Mouse (Mus musculus): Measurements from ENCODE around the gene Pih1d1. TPM values are rescaled to one million over a fixed set of nuclear protein-coding genes. Genes with fewer than 3 reads are reported as not detected.
A peak's percentile ranks its signal among the peaks of the same experiment; 100 is the strongest.
"Not testable (repeated sequence)": the region's sequence is repeated elsewhere in the genome, so short reads cannot be mapped to it uniquely, and the experiment has no call there.

Gene Pih1d1
- total RNA-seq, 4 experiments from 2014 or later: 58.4 to 73.0 (median 68.9) TPM

DNA sequence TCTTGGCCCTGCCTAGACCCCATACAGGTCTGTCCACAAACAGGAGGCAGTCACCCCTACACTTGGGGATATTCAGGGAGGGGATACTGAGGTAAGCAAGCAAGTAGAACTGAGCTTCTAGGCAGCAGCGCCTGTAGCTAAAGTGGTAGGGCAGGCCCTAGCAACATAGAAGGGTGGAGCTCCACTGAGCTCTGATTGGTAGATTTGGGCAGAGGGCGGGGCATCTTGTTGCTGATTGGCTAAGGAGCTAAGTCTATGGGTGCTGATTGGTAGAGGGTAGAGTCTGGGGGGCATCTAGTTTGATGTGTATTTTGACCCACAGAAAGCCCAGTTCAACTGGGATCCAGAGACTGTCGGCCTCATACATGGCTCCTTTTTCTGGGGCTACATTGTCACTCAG, 15.4 kb downstream of the Pih1d1 start:
- no peak for DNase-seq

DNA sequence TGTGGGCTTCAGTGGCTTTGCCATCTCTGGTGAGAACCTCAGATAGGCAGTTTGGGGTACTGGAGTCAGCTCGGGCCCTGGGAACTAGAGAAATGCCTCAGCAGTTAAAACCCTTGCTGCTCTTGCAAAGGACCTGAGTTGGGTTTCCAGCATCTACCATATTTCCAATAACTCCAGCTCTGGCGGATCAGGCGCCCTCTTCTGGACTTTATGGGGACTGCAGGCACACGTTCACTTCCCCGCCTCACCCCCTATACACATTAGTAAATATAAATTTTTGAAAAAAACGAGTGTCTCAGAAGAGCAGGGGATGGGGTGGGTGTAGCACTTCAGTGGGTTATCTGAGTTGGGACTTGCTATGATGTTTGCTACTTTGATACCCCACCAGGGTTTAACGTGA, 18.9 kb downstream of the Pih1d1 start:
- DNase-seq: no peak

- DNase-seq: not testable (repeated sequence)
Measured at GRCm38 (mm10) chr7:45173772-45174171, 19.7 kb downstream of the Pih1d1 start.

DNA sequence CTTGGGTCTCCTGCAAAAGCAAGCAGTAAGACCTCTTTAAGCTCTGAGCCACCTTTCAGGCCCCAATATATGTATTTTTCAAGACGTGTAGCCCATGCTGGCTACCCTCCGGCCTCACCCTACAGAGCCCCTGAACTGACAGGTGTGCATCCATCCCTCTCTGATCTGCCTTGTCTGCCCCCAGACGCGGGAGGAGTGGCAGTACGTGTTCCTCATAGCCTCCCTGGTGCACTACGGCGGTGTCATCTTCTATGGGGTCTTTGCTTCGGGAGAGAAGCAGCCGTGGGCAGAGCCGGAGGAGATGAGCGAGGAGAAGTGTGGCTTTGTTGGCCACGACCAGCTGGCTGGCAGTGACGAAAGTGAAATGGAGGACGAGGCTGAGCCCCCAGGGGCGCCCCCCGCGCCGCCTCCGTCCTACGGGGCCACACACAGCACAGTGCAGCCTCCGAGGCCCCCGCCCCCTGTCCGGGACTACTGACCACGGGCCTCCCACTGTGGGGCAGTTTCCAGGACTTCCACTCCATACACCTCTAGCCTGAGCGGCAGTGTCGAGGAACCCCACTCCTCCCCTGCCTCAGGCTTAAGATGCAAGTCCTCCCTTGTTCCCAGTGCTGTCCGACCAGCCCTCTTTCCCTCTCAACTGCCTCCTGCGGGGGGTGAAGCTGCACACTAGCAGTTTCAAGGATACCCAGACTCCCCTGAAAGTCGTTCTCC, 20.6 kb downstream of the Pih1d1 start:
- DNase-seq: no peak

- DNase-seq: no peak
Measured at GRCm38 (mm10) chr7:45175398-45175797, 21.3 kb downstream of the Pih1d1 start.

DNA sequence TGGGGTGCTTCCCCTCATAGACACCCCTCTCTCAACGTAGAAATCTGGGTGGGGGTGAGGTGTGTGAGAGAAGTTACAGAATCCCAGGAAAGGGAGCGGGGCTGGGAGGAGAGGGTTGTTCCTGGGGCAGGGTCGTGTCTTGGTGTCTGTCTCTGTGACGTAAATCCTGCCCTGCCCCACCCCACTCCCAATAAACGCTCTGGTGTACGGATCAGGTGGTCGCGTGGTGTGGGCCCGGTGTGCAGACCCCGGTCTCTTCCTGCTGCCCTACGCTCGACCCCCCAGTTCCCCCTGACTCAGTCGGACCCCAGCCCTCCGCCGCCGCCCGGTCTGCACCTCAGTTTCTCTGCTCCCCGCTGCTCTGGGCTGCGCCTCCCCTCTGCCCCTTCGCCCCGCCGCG, 21.8 kb downstream of the Pih1d1 start:
- no peak for DNase-seq

- no peak for DNase-seq
Measured at GRCm38 (mm10) chr7:45176356-45176755, 22.3 kb downstream of the Pih1d1 start.

GRCm38 (mm10) chr7:45178550-45178949, 24.4 kb downstream of the Pih1d1 start:
- no peak for DNase-seq

DNA sequence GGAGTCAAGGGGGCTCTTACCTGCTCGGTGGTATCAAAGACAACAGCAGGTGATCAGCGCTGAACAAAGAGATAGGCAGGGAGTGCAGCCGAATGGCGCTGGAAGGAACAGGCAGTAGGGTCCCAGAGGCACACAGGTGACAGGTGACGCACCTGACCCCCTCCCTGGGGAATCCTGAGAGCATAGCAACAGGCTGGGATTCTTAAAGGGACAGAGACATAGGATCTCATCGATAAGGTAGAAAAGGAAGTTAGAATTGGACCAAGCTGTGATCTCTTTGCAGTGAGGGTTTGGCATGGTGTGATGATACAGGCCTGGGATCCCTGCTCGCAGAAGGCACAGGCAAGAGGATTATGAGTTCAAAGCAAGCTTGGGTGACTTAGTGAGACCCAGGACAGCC, 25.4 kb downstream of the Pih1d1 start, which contains the start of gene Gfy:
Gfy (minus strand) TSS at position 101 of the 400 bp plus-strand sequence.
- DNase-seq: no peak

GRCm38 (mm10) chr7:45180896-45181477, 26.9 kb downstream of the Pih1d1 start, which contains the start of gene Pth2:
TSS of gene Pth2 (plus strand) at chr7:45180995.
- DNase-seq: no peak

- no peak for DNase-seq
Measured at GRCm38 (mm10) chr7:45181540-45181939, 27.4 kb downstream of the Pih1d1 start.

DNA sequence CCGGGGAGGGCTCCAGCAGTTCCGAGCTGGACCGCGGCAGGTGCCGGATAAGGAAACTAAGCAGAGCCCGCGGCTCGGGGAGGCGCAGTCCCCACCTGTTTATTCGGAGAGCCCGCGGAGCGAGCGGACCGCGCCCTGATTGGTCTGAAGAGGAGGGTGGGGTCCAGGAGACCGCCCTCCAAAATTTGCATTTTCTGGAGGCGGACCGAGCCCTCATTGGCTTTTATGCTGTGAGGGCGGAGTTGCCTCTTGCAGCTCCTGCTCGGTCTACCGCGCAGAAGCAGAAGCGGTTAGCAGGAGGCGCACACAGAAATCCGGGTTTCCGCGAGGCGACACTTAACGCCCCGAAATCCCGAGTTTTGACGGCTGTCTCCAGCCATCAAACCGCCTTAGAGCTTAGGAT, 28.1 kb downstream of the Pih1d1 start:
- DNase-seq: peak; percentile 82

DNA sequence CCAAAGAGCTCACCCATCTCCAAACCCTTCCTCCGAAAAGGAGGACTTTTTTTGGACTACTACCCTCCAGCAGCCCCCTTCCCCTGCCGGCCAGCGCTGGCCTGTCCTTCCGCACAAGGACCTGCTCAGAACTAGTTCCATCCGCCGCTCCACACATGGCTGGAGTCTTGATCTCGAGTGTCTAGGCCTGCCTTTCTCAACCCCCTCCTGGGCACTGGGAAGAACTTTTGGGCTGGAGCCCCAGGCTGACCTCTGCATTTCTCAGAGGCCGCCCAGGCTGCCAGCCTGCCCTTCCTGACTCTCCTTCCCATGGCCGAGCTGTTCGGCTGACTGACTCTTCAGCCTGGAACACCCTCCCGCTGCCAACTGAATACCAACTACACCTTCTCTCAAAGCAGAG, 28.5 kb downstream of the Pih1d1 start:
- DNase-seq: no peak

DNA sequence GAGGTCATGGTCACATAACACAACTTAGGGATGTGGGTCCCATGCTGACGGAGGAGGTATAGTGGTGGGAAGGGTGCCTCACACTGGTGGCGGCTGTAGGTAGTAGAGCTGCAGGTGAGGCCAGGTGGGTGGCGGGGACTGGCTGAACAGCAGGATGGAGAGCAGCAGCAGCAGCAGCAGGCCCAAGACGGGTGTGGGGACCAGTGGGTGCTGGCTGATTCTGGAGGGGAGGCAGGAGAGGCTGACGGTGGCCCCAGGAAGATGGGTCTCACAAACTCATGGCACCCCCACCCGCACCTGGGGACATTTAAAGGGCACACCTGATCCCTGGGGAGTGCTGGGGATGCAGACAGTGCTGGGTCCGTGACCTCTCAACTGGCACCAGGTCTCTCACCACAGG, 29.6 kb downstream of the Pih1d1 start:
- no peak for DNase-seq

- no peak for DNase-seq
Measured at GRCm38 (mm10) chr7:45185921-45186320, 31.8 kb downstream of the Pih1d1 start.

- DNase-seq: no peak
Measured at GRCm38 (mm10) chr7:45189600-45189999, 35.5 kb downstream of the Pih1d1 start.

- DNase-seq: no peak
Measured at GRCm38 (mm10) chr7:45190186-45190585, 36.1 kb downstream of the Pih1d1 start.

GRCm38 (mm10) chr7:45191161-45191560, 37.1 kb downstream of the Pih1d1 start:
- DNase-seq: no peak

DNA sequence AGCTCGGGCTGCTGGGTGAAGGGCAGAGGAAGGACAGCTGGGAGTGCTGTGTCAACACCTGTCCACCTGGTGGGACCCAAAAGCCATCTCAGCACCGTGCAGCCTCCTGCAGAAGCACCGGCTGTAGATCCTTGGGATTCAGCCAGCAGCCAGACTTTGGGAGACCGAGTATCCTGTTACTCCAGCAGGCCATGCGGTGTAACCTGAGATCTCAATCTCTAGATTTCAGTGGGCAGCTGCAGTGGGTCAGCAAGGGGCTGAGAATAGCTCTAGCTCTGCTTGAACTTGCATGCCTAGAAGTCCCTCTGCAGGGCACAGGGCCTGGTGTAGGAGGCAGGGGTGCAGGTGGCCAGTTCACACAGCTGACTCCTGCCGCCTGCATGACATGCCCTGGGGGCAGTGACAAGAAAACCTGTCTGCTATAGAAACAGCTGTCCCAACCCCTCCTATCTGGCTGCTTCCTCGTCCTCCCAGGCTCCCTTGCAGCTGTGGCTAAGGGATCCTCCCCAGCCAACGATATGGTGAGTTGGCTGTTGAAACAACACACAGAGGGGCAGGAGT, 37.8 kb downstream of the Pih1d1 start:
- no peak for DNase-seq

DNA sequence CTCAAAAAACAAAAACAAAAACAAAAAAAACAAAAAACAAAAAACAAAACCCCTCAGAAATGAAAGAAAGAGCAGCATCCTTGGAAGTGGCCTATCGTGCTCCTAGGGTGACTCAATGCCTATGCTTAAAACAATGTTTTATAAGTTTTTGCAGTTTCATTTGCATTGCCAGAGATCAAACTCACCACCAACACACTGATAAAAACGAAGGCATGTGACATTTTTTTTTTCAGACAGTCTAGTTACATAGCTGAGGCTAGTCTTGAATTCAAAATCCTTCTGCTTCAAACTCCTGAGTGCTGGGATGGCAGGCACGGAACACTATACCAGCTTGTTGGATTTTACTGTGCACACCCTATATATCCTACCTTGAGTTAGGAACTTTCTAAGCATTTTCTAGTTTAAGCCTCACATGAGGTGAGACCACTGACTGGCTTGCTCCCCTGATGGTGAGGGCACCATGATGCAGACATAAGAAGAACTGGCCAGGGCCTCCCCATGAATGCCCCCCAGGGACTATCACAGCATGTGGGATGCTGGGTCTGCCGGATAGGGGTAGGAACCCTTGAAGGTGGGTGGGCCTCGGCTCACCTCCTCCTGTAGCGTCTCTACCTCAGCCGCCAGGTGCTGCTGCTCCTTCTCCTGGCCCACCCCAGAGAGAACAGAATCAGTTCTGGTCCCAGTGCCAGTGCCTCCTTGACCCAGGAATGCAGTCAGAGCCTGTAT, 38.6 kb downstream of the Pih1d1 start:
- no peak for DNase-seq

GRCm38 (mm10) chr7:45193406-45193805, 39.3 kb downstream of the Pih1d1 start:
- DNase-seq: no peak

- DNase-seq: no peak
Measured at GRCm38 (mm10) chr7:45193871-45194785, 40.0 kb downstream of the Pih1d1 start.
